Mouse (Mus musculus) embryonic facial prominence, embryonic 14.5 days (tissue): ENCODE measurements around the gene Deaf1. TPM values are rescaled to one million over a fixed set of nuclear protein-coding genes. Genes with fewer than 3 reads are reported as not detected.

Source experiments
- ATAC-seq: fragments of 200-750 bp; cut with Nextera tagmentation; 2 replicates; pipeline ENCODE4 v1.8.0; 2017; ENCODE audit warnings: low read depth, moderate number of reproducible peaks, moderate TSS enrichment
- DNase-seq: peaks from one replicate; pipeline ENCODE4 v3.0.0-alpha.2; 2015; ENCODE audit warnings: low spot score
- H3K27ac ChIP-seq: fragments of 300-500 bp; sonication (generic); replicated peaks from 2 replicates; pipeline ENCODE4 v1.5.1; 2014; ENCODE audit warnings: low read depth, mild to moderate bottlenecking, low read length, moderate library complexity
- H3K27me3 ChIP-seq: fragments of 300-500 bp; sonication (generic); replicated peaks from 2 replicates; pipeline ENCODE4 v1.6.1; 2014; ENCODE audit warnings: low read length; ENCODE audit not compliant: control insufficient read depth, insufficient read depth
- H3K36me3 ChIP-seq: fragments of 300-500 bp; sonication (generic); 2 replicates; pipeline ENCODE4 v1.6.1; 2014; ENCODE audit warnings: low read length, mixed read lengths; ENCODE audit not compliant: control insufficient read depth, insufficient read depth
- H3K4me1 ChIP-seq: fragments of 300-500 bp; sonication (generic); 2 replicates; pipeline ENCODE4 v1.6.1; 2014; ENCODE audit warnings: antibody characterized with exemption, low read length; ENCODE audit not compliant: control insufficient read depth, insufficient read depth
- H3K4me2 ChIP-seq: fragments of 300-500 bp; sonication (generic); 2 replicates; pipeline ENCODE4 v1.6.1; 2014; ENCODE audit warnings: low read depth, mild to moderate bottlenecking, low read length, moderate library complexity, mixed read lengths
- H3K4me3 ChIP-seq: fragments of 300-500 bp; sonication (generic); 2 replicates; pipeline ENCODE4 v1.5.1; 2014; ENCODE audit warnings: low read depth, mild to moderate bottlenecking, low read length
- H3K9ac ChIP-seq: fragments of 300-500 bp; sonication (generic); 2 replicates; pipeline ENCODE4 v1.6.1; 2014; ENCODE audit warnings: low read depth, mild to moderate bottlenecking, low read length, moderate library complexity, mixed read lengths
- H3K9me3 ChIP-seq: fragments of 300-500 bp; sonication (generic); 2 replicates; pipeline ENCODE4 v1.6.1; 2016; ENCODE audit warnings: low read length; ENCODE audit not compliant: control insufficient read depth
- WGBS: fragments of 180-500 bp; shearing (Covaris S2); extraction: QIAGEN DNeasy Blood & Tissue Kit; methylation state at CpG from one replicate; pipeline ENCODE4 v1.1.7; 2014; 5-methylcytosine and 5-hydroxymethylcytosine counted together
- polyA plus RNA-seq: library from polyadenylated mRNA; unstranded; fragments of >200 nt; fragmentation: Nextera tagmentation; extraction: Ambion mirVana; gene quantifications from 2 replicates; pipeline ENCODE4 v1.2.1, GENCODE M21; 2014

Deaf1 gene
- polyA plus RNA-seq, 1 experiment from 2014 or later: 72.7 TPM

- Histone ChIP-seq H3K4me2 (no peak overlapping the region), H3K9me3 (no peaks in the 10 kb centered on the region), H3K27ac (no peak overlapping the region), H3K27me3 (no peaks in the 10 kb centered on the region; the same call in 1 of the 2 replicates), H3K36me3 (no peaks in the 10 kb centered on the region), H3K4me3 (no peak overlapping the region), H3K9ac (no peak overlapping the region), H3K4me1 (peaks cover 6% of the 10 kb centered on the region; the same call in 1 of the 2 replicates)
- ATAC-seq (no peak), DNase-seq (no peak)
- 41% methylated on average over 2 of the region's 2 CpGs for WGBS
These were observed 15.7 kb upstream of the Deaf1 start for GRCm38 (mm10) chr7:141343230-141343629.

- H3K27ac ChIP-seq: no peak overlapping the region
- H3K36me3 ChIP-seq: no peaks in the 10 kb centered on the region
- WGBS: 76% methylated on average over 10 of the region's 10 CpGs
- H3K4me1 ChIP-seq: peaks cover 6% of the 10 kb centered on the region; the same call in 1 of the 2 replicates
- ATAC-seq (no peak), DNase-seq (no peak)
- H3K9me3 ChIP-seq: no peaks in the 10 kb centered on the region
- H3K27me3 ChIP-seq: no peaks in the 10 kb centered on the region; the same call in 1 of the 2 replicates
- H3K4me2 ChIP-seq: no peak overlapping the region
- H3K4me3 ChIP-seq: no peak overlapping the region
- no peak overlapping the region for H3K9ac ChIP-seq
These were observed 14.3 kb upstream of the Deaf1 start for GRCm38 (mm10) chr7:141341689-141342226.

GRCm38 (mm10) chr7:141340476-141340875 lies 13.0 kb upstream of the Deaf1 start:
- Histone ChIP-seq H3K4me3 (no peak overlapping the region), H3K9ac (no peak overlapping the region), H3K9me3 (no peaks in the 10 kb centered on the region), H3K4me1 (peaks cover 6% of the 10 kb centered on the region; the same call in 1 of the 2 replicates), H3K4me2 (no peak overlapping the region), H3K27me3 (no peaks in the 10 kb centered on the region; the same call in 1 of the 2 replicates), H3K36me3 (peaks cover 7% of the 10 kb centered on the region; the same call in 1 of the 2 replicates), H3K27ac (no peak overlapping the region)
- 73% methylated on average over 6 of the region's 6 CpGs for WGBS
- DNase-seq (no peak), ATAC-seq (no peak)

- H3K4me3 ChIP-seq: no peak overlapping the region
- no peak overlapping the region for H3K27ac ChIP-seq
- H3K36me3 ChIP-seq: peaks cover 7% of the 10 kb centered on the region; the same call in 1 of the 2 replicates
- 0 out of 2 replicates have a peak overlapping the region, but pooled peaks have one; percentile 2 for H3K4me2 ChIP-seq
- H3K27me3 ChIP-seq: no peaks in the 10 kb centered on the region; the same call in 1 of the 2 replicates
- ATAC-seq (no peak), DNase-seq (no peak)
- 58% methylated on average over 7 of the region's 7 CpGs for WGBS
- no peak overlapping the region for H3K9ac ChIP-seq
- H3K9me3 ChIP-seq: no peaks in the 10 kb centered on the region
- peaks cover 6% of the 10 kb centered on the region; the same call in 1 of the 2 replicates for H3K4me1 ChIP-seq
These were observed 12.5 kb upstream of the Deaf1 start for GRCm38 (mm10) chr7:141340023-141340422.

- Histone ChIP-seq H3K9me3 (no peaks in the 10 kb centered on the region), H3K9ac (peak overlapping the region; percentile 58), H3K4me1 (peaks cover 6% of the 10 kb centered on the region; the same call in 1 of the 2 replicates), H3K4me3 (peak overlapping the region; percentile 33), H3K4me2 (peak overlapping the region; percentile 52), H3K27ac (no peak overlapping the region), H3K36me3 (peaks cover 7% of the 10 kb centered on the region; the same call in 1 of the 2 replicates), H3K27me3 (no peaks in the 10 kb centered on the region; the same call in 1 of the 2 replicates)
- ATAC-seq (no peak), DNase-seq (no peak)
- WGBS: 35% methylated on average over 19 of the region's 20 CpGs
These were observed 11.9 kb upstream of the Deaf1 start for GRCm38 (mm10) chr7:141339215-141339920.

GRCm38 (mm10) chr7:141338576-141339131 lies 11.2 kb upstream of the Deaf1 start, which contains the start of gene Eps8l2:
TSS of gene Eps8l2 (plus strand) at chr7:141338880.
- Histone ChIP-seq H3K4me3 (peak within 1 kb of the TSS; percentile 33), H3K9me3 (no peaks in the 10 kb centered on the region), H3K36me3 (peaks cover 12% of the 10 kb centered on the region; the same call in 1 of the 2 replicates), H3K4me2 (peak within 1 kb of the TSS; percentile 52), H3K27ac (no peak within 1 kb of the TSS), H3K9ac (peak within 1 kb of the TSS; percentile 58), H3K27me3 (no peaks in the 10 kb centered on the region; the same call in 1 of the 2 replicates), H3K4me1 (peaks cover 6% of the 10 kb centered on the region; the same call in 1 of the 2 replicates)
- ATAC-seq (peak; percentile 89), DNase-seq (peak; percentile 70)
- WGBS: 5% methylated on average over 18 of the region's 23 CpGs

- H3K27ac ChIP-seq: no peak overlapping the region
- peaks cover 20% of the 10 kb centered on the region for H3K36me3 ChIP-seq
- no peak overlapping the region for H3K4me2 ChIP-seq
- WGBS: 79% methylated on average over 3 of the region's 3 CpGs
- H3K9ac ChIP-seq: 0 out of 2 replicates have a peak overlapping the region, but pooled peaks have one; percentile 58
- no peaks in the 10 kb centered on the region; the same call in 1 of the 2 replicates for H3K27me3 ChIP-seq
- no peak for ATAC-seq
- H3K4me1 ChIP-seq: peaks cover 6% of the 10 kb centered on the region; the same call in 1 of the 2 replicates
- no peaks in the 10 kb centered on the region for H3K9me3 ChIP-seq
- DNase-seq: no peak
- no peak overlapping the region for H3K4me3 ChIP-seq
These were observed 10.4 kb upstream of the Deaf1 start for GRCm38 (mm10) chr7:141337716-141338416.

GRCm38 (mm10) chr7:141336296-141336695 lies 8.8 kb upstream of the Deaf1 start:
- Histone ChIP-seq H3K27ac (no peak overlapping the region), H3K4me2 (no peak overlapping the region), H3K9me3 (no peaks in the 10 kb centered on the region), H3K4me3 (no peak overlapping the region), H3K27me3 (no peaks in the 10 kb centered on the region; the same call in 1 of the 2 replicates), H3K36me3 (peaks cover 23% of the 10 kb centered on the region), H3K4me1 (peaks cover 6% of the 10 kb centered on the region; the same call in 1 of the 2 replicates), H3K9ac (no peak overlapping the region)
- 74% methylated on average over 3 of the region's 3 CpGs for WGBS
- no peak for ATAC-seq
- no peak for DNase-seq
